Mouse (Mus musculus): ENCODE data around the gene Gm35549. TPM values are rescaled to one million over a fixed set of nuclear protein-coding genes. Genes with fewer than 3 reads are reported as not detected.

Gene Gm35549
- polyA plus RNA-seq, 1 experiment from 2014 or later, result not detected

Other genes starting within 250 kb of the Gm35549 start
- gene Topaz1, start 96.7 kb downstream of the Gm35549 start, polyA plus RNA-seq (2015; fragmentation: Nextera tagmentation; extraction: Ambion mirVana), result not detected in 2 replicates
- 6.9 and 7.0 TPM in 2 replicates for gene Tcaim, start 38.5 kb downstream of the Gm35549 start, polyA plus RNA-seq (2015; fragmentation: Nextera tagmentation; extraction: Ambion mirVana)
- 80.5 and 95.8 TPM in 2 replicates for gene Zfp445, start 22.0 kb upstream of the Gm35549 start, polyA plus RNA-seq (2015; fragmentation: Nextera tagmentation; extraction: Ambion mirVana)
- gene Zkscan7, start 41.6 kb upstream of the Gm35549 start, polyA plus RNA-seq (2015; fragmentation: Nextera tagmentation; extraction: Ambion mirVana), result 4.2 and 5.7 TPM in 2 replicates
- 30.5 TPM in 2 replicates for gene Zfp105, start 79.0 kb upstream of the Gm35549 start, polyA plus RNA-seq (2015; fragmentation: Nextera tagmentation; extraction: Ambion mirVana)
- gene 1110059G10Rik, start 107.0 kb upstream of the Gm35549 start, polyA plus RNA-seq (2015; fragmentation: Nextera tagmentation; extraction: Ambion mirVana), result 32.6 and 34.1 TPM in 2 replicates
- 70.5 and 73.0 TPM in 2 replicates for gene Kif15, start 107.0 kb upstream of the Gm35549 start, polyA plus RNA-seq (2015; fragmentation: Nextera tagmentation; extraction: Ambion mirVana)
- gene Tmem42, start 177.3 kb upstream of the Gm35549 start, polyA plus RNA-seq (2015; fragmentation: Nextera tagmentation; extraction: Ambion mirVana), result 16.4 and 17.9 TPM in 2 replicates
- gene Tgm4, start 190.7 kb upstream of the Gm35549 start, polyA plus RNA-seq (2015; fragmentation: Nextera tagmentation; extraction: Ambion mirVana), result 0.68 TPM in 1 of 2 replicates, not detected in the other

Data from forebrain, embryonic 13.5 days (tissue).